Mouse (Mus musculus) MEL (cell line): ENCODE data around the gene Dusp15.

Experiments
- BHLHE40 ChIP-seq: IDR thresholded peaks from 2 replicates; pipeline ENCODE4 v1.6.1; 2012; ENCODE audit warnings: low read depth, mild to moderate bottlenecking, inconsistent platforms, low read length, improper control_type of control experiment, borderline replicate concordance
- GABPA ChIP-seq: IDR thresholded peaks from 2 replicates; pipeline ENCODE4 v1.6.1; 2012; ENCODE audit warnings: low read depth, mild to moderate bottlenecking, inconsistent platforms, low read length, improper control_type of control experiment, moderate library complexity
- MYB ChIP-seq: IDR thresholded peaks from 2 replicates; pipeline ENCODE4 v1.6.1; 2011; ENCODE audit warnings: mild to moderate bottlenecking, low read depth, low read length, improper control_type of control experiment
- POLR2A ChIP-seq, 2 experiments: IDR thresholded peaks; 2 replicates each; pipeline ENCODE4 v1.6.1; 2011 to 2012; ENCODE audit warnings: low read length in 2 of 2, mild to moderate bottlenecking in 2 of 2, control low read depth in 1 of 2, improper control_type of control experiment in 1 of 2, low read depth in 1 of 2, moderate library complexity in 1 of 2; ENCODE audit not compliant: control insufficient read depth in 1 of 2, insufficient read depth in 1 of 2, poor library complexity in 1 of 2
- POLR2AphosphoS2 ChIP-seq: IDR thresholded peaks from 2 replicates; pipeline ENCODE4 v1.6.1; 2011; ENCODE audit warnings: low read length, improper control_type of control experiment
- RAD21 ChIP-seq: IDR thresholded peaks from 2 replicates; pipeline ENCODE4 v1.6.1; 2011; ENCODE audit warnings: mild to moderate bottlenecking, low read depth, low read length, improper control_type of control experiment
- SIN3A ChIP-seq: IDR thresholded peaks from 2 replicates; pipeline ENCODE4 v1.6.1; 2012; ENCODE audit warnings: low read length, improper control_type of control experiment, inconsistent platforms

GRCm38 (mm10) chr2:152962091-152962793, 10.7 kb upstream of the Dusp15 start, which contains the start of gene Ttll9:
- no peak for TF ChIP-seq POLR2AphosphoS2
- TF ChIP-seq BHLHE40: no peak
- no peak for TF ChIP-seq GABPA
- TF ChIP-seq SIN3A: peak; percentile 76
- TF ChIP-seq MYB: no peak
- TF ChIP-seq RAD21: no peak
- no peak for TF ChIP-seq POLR2A (IDR thresholded peaks at IDR 0.05; ENCODE audit: control insufficient read depth in 1 of 2, insufficient read depth in 1 of 2, low read depth in 1 of 2, low read length in 2 of 2, poor library complexity in 1 of 2)
